Mouse (Mus musculus) adrenal gland, adult (tissue): ENCODE measurements around the gene Tnfrsf19.
A peak's percentile ranks its signal among the peaks of the same experiment; 100 is the strongest.

Source experiments
- DNase-seq, 2 experiments: peaks; one replicate each; pipeline ENCODE4 v3.0.0; 2022 to 2023; ENCODE audit warnings: low spot score in 1 of 2; ENCODE audit not compliant: inconsistent age in 2 of 2

Gene Tnfrsf19

GRCm38 (mm10) chr14:61046091-61046681 is at the start of gene Tnfrsf19:
Tnfrsf19 (minus strand) TSS chr14:61046490.
- peak; percentile 93 to 97 for DNase-seq

- no peak for DNase-seq
These were observed 45.8 kb upstream of the Tnfrsf19 start for GRCm38 (mm10) chr14:61092073-61092472.

GRCm38 (mm10) chr14:61090955-61091354 is 44.7 kb upstream of the Tnfrsf19 start:
- no peak for DNase-seq

- DNase-seq = peak in 1 of 2 experiments; percentile 46
These were observed 41.9 kb upstream of the Tnfrsf19 start for GRCm38 (mm10) chr14:61088187-61088586.

DNA sequence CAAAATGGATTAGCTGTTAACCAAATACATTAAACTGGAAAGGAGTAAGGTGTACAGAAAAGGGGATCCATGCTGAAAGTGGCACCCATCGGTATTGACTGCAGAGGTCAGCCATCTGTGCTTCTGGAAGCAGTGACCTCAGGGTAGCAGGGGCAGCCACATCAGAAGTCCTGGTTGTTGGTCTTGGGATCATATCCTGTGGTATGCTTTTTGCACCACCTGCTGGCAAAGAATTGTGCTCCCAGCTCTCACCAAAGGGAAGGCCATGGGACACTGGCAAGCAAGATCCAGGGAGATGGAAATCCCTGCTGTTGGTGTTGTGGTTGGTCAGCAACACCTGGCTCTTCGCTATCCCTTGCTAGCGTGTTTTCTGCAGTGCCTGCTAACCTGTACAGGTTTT is 39.0 kb upstream of the Tnfrsf19 start:
- peak; percentile 61 to 89 for DNase-seq

- DNase-seq = no peak
These were observed 23.3 kb upstream of the Tnfrsf19 start for GRCm38 (mm10) chr14:61069555-61069954.

GRCm38 (mm10) chr14:61061729-61062128 is 15.4 kb upstream of the Tnfrsf19 start:
- no peak for DNase-seq

DNA sequence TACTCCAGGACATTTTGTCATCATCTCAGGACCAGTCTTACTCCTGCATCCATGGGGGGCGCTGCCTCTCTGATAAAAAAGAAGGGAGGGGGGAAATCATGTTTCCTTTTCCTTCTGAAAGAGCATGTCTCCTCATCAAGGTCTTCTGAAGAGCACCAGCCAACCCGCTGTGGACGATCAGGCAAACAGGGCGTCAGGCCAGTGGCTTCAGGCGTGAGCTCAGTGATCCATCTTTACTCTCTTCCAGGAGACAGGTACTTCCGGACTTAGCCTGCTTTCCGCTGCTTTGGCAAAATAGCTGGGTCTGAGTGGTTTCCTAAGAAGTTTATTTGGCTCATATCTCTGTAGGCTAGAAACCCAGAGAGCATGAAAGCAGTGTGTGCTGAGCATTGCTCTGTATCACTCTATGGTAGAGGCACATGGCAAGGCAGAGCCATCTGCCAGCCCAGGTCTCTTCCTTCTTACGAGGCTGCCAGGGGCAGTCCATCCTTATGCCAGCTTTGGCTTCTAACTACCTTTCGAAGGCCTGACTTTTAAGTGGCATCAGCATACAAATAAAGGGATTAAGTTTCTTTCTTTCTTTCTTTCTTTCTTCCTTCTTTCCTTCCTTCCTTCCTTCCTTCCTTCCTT is 13.1 kb upstream of the Tnfrsf19 start:
- DNase-seq = no peak

DNA sequence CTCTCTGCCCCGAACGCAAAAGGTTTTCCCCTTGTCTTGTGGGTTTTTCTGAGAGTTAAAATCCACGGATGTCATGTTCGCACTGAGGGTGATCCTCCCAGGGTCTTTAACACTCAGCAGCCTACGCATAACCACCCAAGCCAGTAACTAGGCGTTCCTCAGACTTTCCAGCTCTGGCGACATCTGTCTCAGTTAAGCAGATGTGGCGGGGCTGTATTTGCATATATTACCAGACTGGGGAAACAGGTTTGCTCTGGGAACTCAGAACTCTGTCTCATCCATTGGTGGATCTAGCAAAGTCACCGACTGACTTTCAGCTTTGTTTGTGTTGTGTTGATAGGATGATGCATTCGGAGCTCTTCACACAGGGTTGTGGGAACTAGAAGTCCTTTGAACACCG is 10.7 kb upstream of the Tnfrsf19 start:
- DNase-seq = no peak

- DNase-seq = peak in 1 of 2 experiments; percentile 46
These were observed 10.2 kb upstream of the Tnfrsf19 start for GRCm38 (mm10) chr14:61056445-61056844.

DNA sequence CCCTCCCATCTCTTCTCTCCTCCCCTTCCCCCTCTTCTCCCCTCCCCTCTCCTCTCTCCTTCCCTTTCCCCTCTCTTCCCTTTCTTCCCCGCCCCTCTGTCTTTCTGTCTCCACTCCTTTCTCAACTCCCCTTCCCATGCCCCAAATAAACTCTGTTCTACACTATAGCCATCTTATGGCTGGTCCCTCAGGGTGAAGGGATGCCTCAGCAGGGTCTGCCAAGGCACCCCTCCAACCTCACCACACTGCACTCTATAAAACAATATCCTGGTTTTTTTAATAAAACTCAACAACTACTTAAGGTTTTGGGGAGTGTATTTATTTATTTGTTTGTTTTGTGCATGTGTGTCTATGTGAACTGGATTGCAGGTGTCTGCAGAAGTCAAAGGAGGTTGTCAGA is 9.6 kb upstream of the Tnfrsf19 start:
- no peak for DNase-seq

- no peak for DNase-seq
These were observed 5.9 kb upstream of the Tnfrsf19 start for GRCm38 (mm10) chr14:61052163-61052562.

- peak; percentile 33 to 84 for DNase-seq
These were observed 722 bp downstream of the Tnfrsf19 start for GRCm38 (mm10) chr14:61045446-61046090.

DNA sequence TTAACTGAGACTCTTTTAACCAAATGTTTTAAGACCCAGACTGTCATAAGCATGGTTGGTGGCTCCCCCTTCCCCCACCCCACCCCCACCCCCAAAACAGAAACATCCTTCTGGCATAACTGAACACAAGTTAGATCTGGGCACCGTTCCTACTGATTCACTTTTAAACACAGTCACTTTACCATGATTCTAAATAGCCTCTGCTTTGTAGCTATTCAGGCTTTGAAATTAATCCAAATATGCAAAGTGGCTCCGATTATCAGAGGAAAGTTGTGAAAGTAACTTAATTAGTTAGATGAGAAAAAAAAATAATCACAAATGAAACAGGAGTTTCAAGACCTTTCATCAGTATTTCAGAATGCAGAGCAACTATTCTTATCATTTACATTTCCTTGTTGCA is 2.0 kb downstream of the Tnfrsf19 start:
- DNase-seq = peak in 1 of 2 experiments; percentile 76

GRCm38 (mm10) chr14:61043511-61044310 is 2.6 kb downstream of the Tnfrsf19 start:
- DNase-seq = peak; percentile 27 to 84

DNA sequence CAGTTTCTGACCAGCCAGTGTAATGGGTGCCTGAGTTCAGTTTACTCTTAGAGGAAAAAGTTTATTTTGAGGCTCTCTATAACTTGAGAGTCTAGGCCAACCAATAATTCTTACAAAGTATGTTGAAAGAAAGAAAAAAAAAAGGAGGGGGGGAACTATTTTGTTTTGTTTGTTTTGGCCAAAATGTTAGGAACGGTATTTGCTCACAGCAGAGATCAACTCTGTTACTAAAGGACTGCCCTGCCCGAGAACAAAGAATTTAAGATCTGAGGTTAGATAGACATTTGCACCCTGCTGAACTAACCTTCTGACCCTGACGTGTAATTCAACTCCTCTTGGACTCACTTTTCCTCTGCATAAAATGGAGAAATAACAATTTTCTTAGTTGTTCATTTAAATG is 4.0 kb downstream of the Tnfrsf19 start:
- DNase-seq = no peak

- DNase-seq = peak; percentile 28 to 77
These were observed 6.1 kb downstream of the Tnfrsf19 start for GRCm38 (mm10) chr14:61040236-61040635.

- no peak for DNase-seq
These were observed 8.2 kb downstream of the Tnfrsf19 start for GRCm38 (mm10) chr14:61038082-61038472.

DNA sequence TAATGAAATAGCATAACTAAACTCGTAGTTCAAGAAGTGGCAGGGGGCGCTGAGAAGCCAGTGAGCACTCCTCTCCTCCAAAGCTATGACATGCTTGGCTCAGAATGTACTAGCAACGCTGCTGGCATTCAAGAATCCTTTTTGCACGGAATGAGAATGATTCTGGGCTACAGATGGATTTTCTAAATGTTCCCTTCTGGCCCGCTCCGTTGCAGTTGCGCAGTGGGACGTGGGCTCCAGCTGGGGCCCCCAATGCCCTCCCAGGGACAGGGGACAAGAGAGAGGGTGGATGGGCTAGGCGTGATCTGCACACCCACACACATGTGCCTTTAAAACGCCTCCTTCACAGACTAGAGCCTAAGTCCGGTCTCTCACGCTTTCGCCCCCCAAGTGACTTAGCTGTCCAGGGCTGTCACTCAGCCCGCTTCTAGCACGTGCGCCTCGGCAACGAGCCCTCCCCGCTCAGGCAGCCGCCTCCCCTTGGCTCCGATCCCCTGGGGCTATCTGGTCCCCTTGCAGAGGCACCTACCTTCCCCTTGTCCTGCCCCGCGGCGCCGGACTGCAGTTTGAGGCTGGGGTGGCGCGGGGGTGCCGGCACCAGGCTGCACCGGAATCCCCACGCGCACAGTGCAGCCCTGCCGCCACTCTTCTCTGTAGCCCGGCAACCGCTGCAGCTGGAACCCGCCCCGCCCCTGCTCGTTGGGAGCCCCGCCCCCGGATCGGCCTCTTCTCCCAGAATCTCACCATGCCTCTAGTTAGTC is 8.8 kb downstream of the Tnfrsf19 start:
- peak; percentile 70 to 92 for DNase-seq

DNA sequence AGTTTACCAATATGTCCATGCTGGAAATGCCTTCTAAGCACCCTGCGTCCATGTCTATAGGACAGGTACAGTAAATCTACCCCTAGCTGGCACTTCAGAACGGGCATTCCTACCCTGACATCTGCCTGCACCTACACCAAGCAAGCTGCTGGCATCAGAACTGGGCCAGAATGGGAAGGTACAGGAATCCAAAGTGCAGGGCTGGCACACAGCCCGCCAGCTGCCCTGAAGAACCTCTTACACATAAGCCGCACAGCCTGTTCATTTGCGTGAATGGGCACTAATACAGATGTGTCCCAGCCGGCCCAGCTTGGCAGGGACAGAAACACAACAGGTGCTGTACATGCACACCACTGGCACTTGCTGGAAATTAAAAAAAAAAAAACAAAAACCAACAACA is 15.9 kb downstream of the Tnfrsf19 start:
- DNase-seq = no peak

DNA sequence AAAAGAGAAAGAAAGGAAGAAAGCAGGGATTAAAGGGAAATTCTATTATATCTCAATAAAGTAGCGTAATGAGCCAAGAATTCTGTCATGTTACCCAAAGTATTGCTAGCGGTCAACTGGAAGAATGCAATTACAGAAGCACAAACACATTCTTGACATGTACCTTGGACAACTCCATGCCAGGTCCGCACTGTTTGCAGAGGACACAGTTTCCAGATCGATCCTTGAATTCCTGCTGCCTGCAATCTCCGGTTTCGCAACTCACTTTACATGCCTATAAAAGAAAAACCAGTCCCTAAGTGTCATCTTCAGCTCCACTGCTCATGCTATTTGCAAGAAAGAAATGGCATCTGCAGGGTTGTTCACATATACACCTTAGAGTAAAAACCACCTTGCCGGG is 22.3 kb downstream of the Tnfrsf19 start:
- DNase-seq = peak in 1 of 2 experiments; percentile 38
